Mouse (Mus musculus): ENCODE measurements around the gene Abcf2. TPM values are rescaled to one million over a fixed set of nuclear protein-coding genes. Genes with fewer than 3 reads are reported as not detected.
"Not testable (repeated sequence)": the region's sequence is repeated elsewhere in the genome, so short reads cannot be mapped to it uniquely, and the experiment has no call there.

Abcf2 gene
- polyA plus RNA-seq, 1 experiment from 2014 or later = 95.9 TPM

- 79% methylated on average over 1 of the region's 1 CpGs for WGBS (ENCODE audit: insufficient replicate concordance)
- no peak for ATAC-seq
- H3K36me3 ChIP-seq = peaks cover 49% of the 10 kb centered on the region
- peak overlapping the region; percentile 77 for H3K9ac ChIP-seq
- H3K4me1 ChIP-seq = peaks cover 22% of the 10 kb centered on the region
- H3K4me3 ChIP-seq = peak overlapping the region; percentile 75
- H3K27me3 ChIP-seq (replicated peaks) = no peaks in the 10 kb centered on the region
- H3K27ac ChIP-seq = no peak overlapping the region
- no peaks in the 10 kb centered on the region for H3K9me3 ChIP-seq (replicated peaks)
- H3K4me2 ChIP-seq = peak overlapping the region; percentile 89
These were observed 1.3 kb downstream of the Abcf2 start for GRCm38 (mm10) chr5:24575948-24576347.

- Histone ChIP-seq H3K9me3 (replicated peaks) (no peaks in the 10 kb centered on the region), H3K4me1 (no peaks in the 10 kb centered on the region), H3K27ac (no peak within 1 kb of the TSS), H3K27me3 (replicated peaks) (peaks cover 35% of the 10 kb centered on the region), H3K36me3 (no peaks in the 10 kb centered on the region), H3K4me3 (no peak within 1 kb of the TSS), H3K9ac (no peak within 1 kb of the TSS), H3K4me2 (no peak within 1 kb of the TSS)
- WGBS (ENCODE audit: insufficient replicate concordance) = 58% methylated on average over 2 of the region's 2 CpGs
- no peak for ATAC-seq
These were observed 20.6 kb downstream of the Abcf2 start, which contains the start of gene 4931409K22Rik for GRCm38 (mm10) chr5:24556709-24557108. TSS of gene 4931409K22Rik (minus strand) at chr5:24556809.

- not testable (repeated sequence) for H3K36me3 ChIP-seq; H3K4me2 ChIP-seq; H3K9ac ChIP-seq; H3K9me3 ChIP-seq (replicated peaks); H3K4me1 ChIP-seq; H3K27ac ChIP-seq; H3K4me3 ChIP-seq; ATAC-seq
- 73% methylated on average over 7 of the region's 7 CpGs for WGBS (ENCODE audit: insufficient replicate concordance)
- peaks cover 49% of the 10 kb centered on the region for H3K27me3 ChIP-seq (replicated peaks)
These were observed 21.9 kb downstream of the Abcf2 start for GRCm38 (mm10) chr5:24555335-24555734.

- H3K27me3 ChIP-seq (replicated peaks) = peaks cover 65% of the 10 kb centered on the region
- no peaks in the 10 kb centered on the region for H3K36me3 ChIP-seq
- H3K4me1 ChIP-seq = 0 out of 2 replicates have a peak, but pooled peaks cover 7% of the 10 kb centered on the region
- WGBS (ENCODE audit: insufficient replicate concordance) = 55% methylated on average over 5 of the region's 5 CpGs
- H3K4me2 ChIP-seq = no peak overlapping the region
- no peak for ATAC-seq
- no peak overlapping the region for H3K9ac ChIP-seq
- no peaks in the 10 kb centered on the region for H3K9me3 ChIP-seq (replicated peaks)
- no peak overlapping the region for H3K4me3 ChIP-seq
- H3K27ac ChIP-seq = no peak overlapping the region
These were observed 23.5 kb downstream of the Abcf2 start for GRCm38 (mm10) chr5:24553621-24554244.

- Histone ChIP-seq H3K4me1 (0 out of 2 replicates have a peak, but pooled peaks cover 7% of the 10 kb centered on the region), H3K4me2 (peak overlapping the region; percentile 13; the same call in 1 of the 2 replicates), H3K9ac (no peak overlapping the region), H3K27ac (no peak overlapping the region), H3K4me3 (no peak overlapping the region), H3K9me3 (replicated peaks) (no peaks in the 10 kb centered on the region), H3K27me3 (replicated peaks) (peaks cover 83% of the 10 kb centered on the region), H3K36me3 (no peaks in the 10 kb centered on the region)
- ATAC-seq = no peak
- 26% methylated on average over 2 of the region's 2 CpGs for WGBS (ENCODE audit: insufficient replicate concordance)
These were observed 26.0 kb downstream of the Abcf2 start for GRCm38 (mm10) chr5:24551317-24551688.

GRCm38 (mm10) chr5:24550598-24551316, 26.5 kb downstream of the Abcf2 start:
- Histone ChIP-seq H3K4me1 (0 out of 2 replicates have a peak, but pooled peaks cover 7% of the 10 kb centered on the region), H3K36me3 (no peaks in the 10 kb centered on the region), H3K27ac (no peak overlapping the region), H3K27me3 (replicated peaks) (peaks cover 88% of the 10 kb centered on the region), H3K9ac (no peak overlapping the region), H3K4me3 (no peak overlapping the region), H3K9me3 (replicated peaks) (no peaks in the 10 kb centered on the region), H3K4me2 (peak overlapping the region; percentile 13)
- 27% methylated on average over 26 of the region's 26 CpGs for WGBS (ENCODE audit: insufficient replicate concordance)
- ATAC-seq = no peak

GRCm38 (mm10) chr5:24542643-24543042, 34.6 kb downstream of the Abcf2 start:
- WGBS (ENCODE audit: insufficient replicate concordance) = 56% methylated on average over 7 of the region's 7 CpGs
- ATAC-seq = no peak
- H3K27ac ChIP-seq = no peak overlapping the region
- H3K27me3 ChIP-seq (replicated peaks) = peaks cover 59% of the 10 kb centered on the region
- H3K4me2 ChIP-seq = no peak overlapping the region
- no peaks in the 10 kb centered on the region for H3K9me3 ChIP-seq (replicated peaks)
- no peaks in the 10 kb centered on the region for H3K36me3 ChIP-seq
- 0 out of 2 replicates have a peak, but pooled peaks cover 3% of the 10 kb centered on the region for H3K4me1 ChIP-seq
- no peak overlapping the region for H3K4me3 ChIP-seq
- no peak overlapping the region for H3K9ac ChIP-seq

GRCm38 (mm10) chr5:24541144-24541569, 36.1 kb downstream of the Abcf2 start:
- Histone ChIP-seq H3K4me3 (no peak overlapping the region), H3K9ac (no peak overlapping the region), H3K27ac (no peak overlapping the region), H3K4me2 (0 out of 2 replicates have a peak overlapping the region, but pooled peaks have one; percentile 28), H3K27me3 (replicated peaks) (peaks cover 60% of the 10 kb centered on the region), H3K4me1 (0 out of 2 replicates have a peak, but pooled peaks cover 3% of the 10 kb centered on the region), H3K36me3 (no peaks in the 10 kb centered on the region), H3K9me3 (replicated peaks) (no peaks in the 10 kb centered on the region)
- ATAC-seq = no peak
- 20% methylated on average over 6 of the region's 6 CpGs for WGBS (ENCODE audit: insufficient replicate concordance)

- Histone ChIP-seq H3K4me2 (peak within 1 kb of the TSS; percentile 28; the same call in 1 of the 2 replicates), H3K9ac (no peak within 1 kb of the TSS), H3K4me1 (0 out of 2 replicates have a peak, but pooled peaks cover 3% of the 10 kb centered on the region), H3K36me3 (no peaks in the 10 kb centered on the region), H3K9me3 (replicated peaks) (no peaks in the 10 kb centered on the region), H3K27ac (no peak within 1 kb of the TSS), H3K4me3 (no peak within 1 kb of the TSS), H3K27me3 (replicated peaks) (peaks cover 59% of the 10 kb centered on the region)
- WGBS (ENCODE audit: insufficient replicate concordance) = 16% methylated on average over 14 of the region's 14 CpGs
- 0 out of 2 replicates have a peak, but pooled peaks have one; percentile 24 for ATAC-seq
These were observed 36.7 kb downstream of the Abcf2 start, which contains the start of gene Asb10 for GRCm38 (mm10) chr5:24540387-24541143. TSS of gene Asb10 (minus strand) at chr5:24540978.

- H3K4me1 ChIP-seq = 0 out of 2 replicates have a peak, but pooled peaks cover 3% of the 10 kb centered on the region
- H3K9me3 ChIP-seq (replicated peaks) = no peaks in the 10 kb centered on the region
- H3K4me3 ChIP-seq = no peak overlapping the region
- no peak overlapping the region for H3K4me2 ChIP-seq
- WGBS (ENCODE audit: insufficient replicate concordance) = 69% methylated on average over 22 of the region's 22 CpGs
- H3K27me3 ChIP-seq (replicated peaks) = peaks cover 53% of the 10 kb centered on the region
- no peaks in the 10 kb centered on the region for H3K36me3 ChIP-seq
- no peak for ATAC-seq
- H3K9ac ChIP-seq = no peak overlapping the region
- no peak overlapping the region for H3K27ac ChIP-seq
These were observed 37.5 kb downstream of the Abcf2 start for GRCm38 (mm10) chr5:24539571-24540296.

GRCm38 (mm10) chr5:24537618-24538017, 39.6 kb downstream of the Abcf2 start:
- Histone ChIP-seq H3K9ac (no peak overlapping the region), H3K9me3 (replicated peaks) (no peaks in the 10 kb centered on the region), H3K27ac (no peak overlapping the region), H3K4me1 (0 out of 2 replicates have a peak, but pooled peaks cover 3% of the 10 kb centered on the region), H3K36me3 (no peaks in the 10 kb centered on the region), H3K4me3 (no peak overlapping the region), H3K4me2 (no peak overlapping the region), H3K27me3 (replicated peaks) (peaks cover 69% of the 10 kb centered on the region)
- 54% methylated on average over 16 of the region's 16 CpGs for WGBS (ENCODE audit: insufficient replicate concordance)
- no peak for ATAC-seq
